Mouse (Mus musculus) ES-Bruce4 (cell line): ENCODE measurements around the gene Kif6.

ENCODE experiments used
- CTCF ChIP-seq: IDR thresholded peaks from one replicate; pipeline ENCODE4 v1.8.1; 2011; ENCODE audit warnings: low read depth, low read length
- EP300 ChIP-seq: IDR thresholded peaks from 2 replicates; pipeline ENCODE4 v1.6.1; 2011; ENCODE audit warnings: low read depth, low read length; ENCODE audit not compliant: insufficient read depth
- POLR2A ChIP-seq: IDR thresholded peaks from one replicate; pipeline ENCODE4 v1.8.1; 2011; ENCODE audit warnings: low read length; ENCODE audit not compliant: insufficient read depth

DNA sequence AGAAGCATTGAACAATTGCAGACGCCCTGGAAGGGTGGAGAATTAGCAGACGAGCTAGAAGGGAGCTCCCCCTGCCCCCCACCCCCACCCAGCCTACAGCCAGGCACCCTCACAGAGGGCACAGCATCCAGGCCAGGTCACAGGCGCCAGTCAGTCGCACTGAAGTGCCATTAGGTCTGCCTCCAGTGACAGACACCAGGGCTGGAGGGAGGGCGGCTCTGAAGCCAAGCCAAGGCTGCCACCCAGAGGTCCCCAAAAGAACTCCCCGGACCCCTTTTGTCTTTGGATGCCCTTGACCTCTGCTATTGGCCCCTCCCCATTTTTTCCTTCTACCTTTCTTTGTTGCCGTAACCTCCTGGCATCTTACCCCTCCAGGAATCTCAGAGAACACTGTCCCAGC is 274.7 kb downstream of the Kif6 start:
- peak; percentile 30 for TF ChIP-seq CTCF
- no peak for TF ChIP-seq POLR2A
- no peak for TF ChIP-seq EP300
